Mouse (Mus musculus) liver, adult 2 months (tissue): Measurements from ENCODE around the gene Ambra1.

Source experiments
- CTCF ChIP-seq: fragments of 200-500 bp; IDR thresholded peaks from 2 replicates; pipeline ENCODE4 v1.5.1; 2011; ENCODE audit warnings: low read depth, low read length, control low read depth
- POLR2A ChIP-seq: fragments of 200-500 bp; IDR thresholded peaks from 2 replicates; pipeline ENCODE4 v1.6.1; 2011; ENCODE audit warnings: low read length, control low read depth; ENCODE audit not compliant: insufficient read depth; ENCODE audit errors: extremely low read depth

GRCm38 (mm10) chr2:91922586-91923414, 192.9 kb downstream of the Ambra1 start:
- no peak for TF ChIP-seq CTCF
- no peak for TF ChIP-seq POLR2A
